Mouse (Mus musculus) hematopoietic stem cell, adult 5-6 weeks (primary cell): ENCODE data around the gene Muc3. TPM values are rescaled to one million over a fixed set of nuclear protein-coding genes. Genes with fewer than 3 reads are reported as not detected.

ENCODE experiments used
- ATAC-seq, 2 experiments: fragments of 125-278 bp in 1 of 2; replicated peaks in 1 of 2; 2 replicates each; pipeline ENCODE4 v1.8.0; 2016 to 2017; ENCODE audit warnings: inconsistent platforms in 2 of 2, mild to moderate bottlenecking in 2 of 2, moderate number of reproducible peaks in 2 of 2, low read depth in 1 of 2, moderate TSS enrichment in 1 of 2; ENCODE audit not compliant: low FRiP score in 2 of 2, poor library complexity in 2 of 2, severe bottlenecking in 2 of 2, insufficient read depth in 1 of 2, low TSS enrichment in 1 of 2
- total RNA-seq: library from RNA; stranded (forward); fragments of 172-1452, 232-1000 nt; gene quantifications from 2 replicates; pipeline ENCODE4 v1.2.3, GENCODE M21; 2017

Gene Muc3
- 0.89 TPM in 1 of 2 replicates, not detected in the other for total RNA-seq

DNA sequence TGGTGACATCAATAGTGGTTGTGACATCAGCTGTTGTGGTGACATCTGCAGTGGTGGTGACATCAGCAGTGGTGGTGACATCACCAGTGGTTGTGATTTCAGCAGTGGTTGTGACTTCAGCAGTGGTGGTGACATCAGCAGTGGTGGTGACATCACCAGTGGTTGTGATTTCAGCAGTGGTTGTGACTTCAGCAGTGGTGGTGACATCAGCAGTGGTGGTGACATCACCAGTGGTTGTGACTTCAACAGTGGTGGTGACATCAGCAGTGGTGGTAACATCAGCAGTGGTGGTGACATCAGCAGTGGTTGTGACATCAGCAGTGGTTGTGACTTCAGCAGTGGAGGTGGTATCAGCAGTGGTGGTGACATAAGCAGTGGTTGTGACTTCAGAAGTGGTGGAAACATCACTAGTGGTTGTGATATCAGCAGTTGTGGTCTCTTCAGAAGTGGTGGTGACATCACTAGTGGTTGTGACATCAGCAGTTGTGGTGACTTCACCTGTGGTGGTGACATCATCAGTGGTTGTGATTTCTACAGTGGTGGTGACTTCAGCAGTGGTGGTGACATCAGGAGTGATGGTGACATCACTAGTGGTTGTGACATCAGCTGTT, at the start of gene Muc3:
Gene Muc3, minus strand, starts transcription at position 51 of the 611 bp plus-strand sequence.
- ATAC-seq: peak in 1 of 2 experiments; percentile 11; a peak in 1 of 4 replicates

DNA sequence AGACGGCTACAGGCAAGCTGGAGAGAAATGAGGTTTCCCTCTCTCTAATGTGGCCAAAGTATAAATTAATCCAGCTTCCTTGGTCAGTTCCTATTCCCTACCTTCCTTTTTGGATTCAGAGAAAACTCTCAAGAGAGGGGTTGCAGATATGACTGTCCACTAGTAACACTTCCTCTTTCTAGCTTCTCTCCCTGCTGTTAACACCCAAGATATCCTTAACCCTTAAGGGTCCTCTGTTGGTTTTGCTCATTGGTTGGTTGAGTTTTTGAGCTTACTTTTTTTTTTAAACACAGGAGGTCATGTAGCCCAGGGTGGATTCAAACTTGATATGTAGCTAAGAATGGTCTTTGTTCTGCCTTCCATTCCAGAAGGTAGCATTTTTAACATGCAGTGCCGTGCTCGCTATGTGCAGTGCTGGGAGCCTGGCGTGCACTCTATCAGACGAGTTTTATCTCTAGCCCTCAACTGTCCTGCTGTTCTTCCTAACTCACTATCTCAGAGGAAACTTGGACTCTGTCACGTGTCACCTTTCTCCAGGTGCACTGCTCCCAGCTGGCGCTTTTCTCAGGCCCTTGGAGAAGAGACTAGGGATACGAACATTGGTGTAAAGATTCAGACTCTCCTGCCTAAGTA, 45.5 kb upstream of the Muc3 start:
- ATAC-seq: no peak

DNA sequence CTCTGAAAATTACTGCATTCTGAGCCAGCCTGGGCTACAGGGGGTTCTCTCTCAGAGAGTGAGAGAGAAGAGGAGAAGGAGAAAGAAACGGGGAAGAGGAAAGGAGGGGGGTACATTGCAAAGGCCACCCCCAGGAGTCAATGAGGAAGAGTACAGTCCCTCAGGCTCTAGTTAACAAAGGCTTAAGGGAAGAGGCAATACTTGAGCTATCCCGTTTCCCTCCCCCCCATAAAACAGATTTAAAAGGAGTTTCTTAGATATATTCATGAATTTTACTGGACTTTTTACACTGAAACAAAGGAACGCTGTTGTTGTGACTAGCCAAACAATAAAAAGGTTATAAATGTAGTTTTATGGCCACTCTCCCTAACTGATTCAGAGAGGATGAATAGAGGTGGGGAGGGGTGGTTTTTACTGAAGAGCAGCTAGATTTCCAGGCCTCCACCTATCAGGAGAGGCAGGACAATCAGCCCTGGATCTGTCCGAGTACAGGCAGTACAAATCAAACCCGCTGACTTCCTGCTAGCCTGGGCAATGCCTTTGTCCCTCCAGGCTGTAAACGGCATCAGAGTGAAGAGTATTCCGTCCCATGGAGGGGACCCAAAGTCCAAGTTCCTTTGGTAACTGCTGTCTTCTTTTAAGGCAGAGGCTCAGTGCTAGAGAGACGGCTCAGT, 44.3 kb upstream of the Muc3 start:
- no peak for ATAC-seq

- ATAC-seq: peak; percentile 49 to 79
Measured at GRCm38 (mm10) chr5:137189326-137189725, 40.2 kb upstream of the Muc3 start.

DNA sequence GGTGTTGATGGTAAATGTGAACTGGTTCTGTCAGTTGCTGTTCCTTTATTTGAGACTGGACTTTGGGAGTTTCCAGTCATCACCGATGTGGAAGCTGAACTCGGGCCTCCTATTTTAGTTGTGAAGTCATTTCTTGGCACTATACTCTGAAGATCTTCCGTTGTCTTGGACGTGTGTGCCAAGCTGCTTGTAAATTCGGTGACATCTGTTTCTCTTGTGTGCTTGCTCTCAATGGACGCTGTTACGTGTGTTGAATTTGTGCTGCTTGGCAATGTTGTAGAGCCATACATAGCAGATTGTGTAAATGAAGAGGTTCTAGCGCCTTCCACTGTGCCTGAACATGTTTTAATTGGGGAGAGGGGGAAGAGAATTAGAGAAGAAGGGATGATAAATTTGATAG, 36.2 kb upstream of the Muc3 start:
- no peak for ATAC-seq

- ATAC-seq: peak; percentile 59 to 99
Measured at GRCm38 (mm10) chr5:137179646-137180374, 30.7 kb upstream of the Muc3 start.

DNA sequence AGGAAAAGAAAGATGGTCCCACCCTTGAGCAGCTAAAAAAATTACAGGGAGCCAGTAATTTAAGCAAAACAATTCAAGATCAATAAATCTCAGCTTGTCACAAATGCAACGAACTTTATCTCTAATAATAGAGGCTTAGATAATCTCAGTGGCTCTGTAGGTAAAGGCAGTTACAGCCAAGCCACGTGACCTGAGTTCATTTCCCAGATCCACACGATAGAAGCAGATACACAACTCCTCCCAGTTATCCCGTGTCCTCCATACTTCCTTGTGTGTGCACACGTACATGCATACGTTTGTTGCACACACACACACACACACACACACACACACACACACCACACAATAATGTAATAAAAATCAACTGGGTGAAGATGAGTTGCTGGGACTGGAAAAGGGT, 24.8 kb upstream of the Muc3 start:
- no peak for ATAC-seq

DNA sequence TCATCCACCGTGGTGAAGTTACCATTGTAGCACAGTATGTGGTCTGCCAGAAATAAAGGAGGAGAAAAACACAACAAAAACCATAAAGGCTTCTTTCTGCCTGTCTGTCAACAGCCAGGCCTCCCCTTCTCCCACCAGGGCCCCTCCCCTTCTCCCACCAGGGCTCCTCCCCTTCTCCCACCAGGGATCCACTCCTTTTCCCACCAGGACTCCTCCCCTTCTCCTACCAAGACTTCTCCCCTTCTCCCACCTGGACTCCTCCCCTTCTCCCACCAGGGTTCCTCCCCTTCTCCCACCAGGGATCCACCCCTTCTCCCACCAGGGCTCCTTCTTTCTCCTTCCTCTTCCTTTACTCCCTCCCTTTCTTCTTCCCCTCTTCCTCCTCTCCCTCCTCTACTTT, 23.5 kb upstream of the Muc3 start:
- no peak for ATAC-seq

DNA sequence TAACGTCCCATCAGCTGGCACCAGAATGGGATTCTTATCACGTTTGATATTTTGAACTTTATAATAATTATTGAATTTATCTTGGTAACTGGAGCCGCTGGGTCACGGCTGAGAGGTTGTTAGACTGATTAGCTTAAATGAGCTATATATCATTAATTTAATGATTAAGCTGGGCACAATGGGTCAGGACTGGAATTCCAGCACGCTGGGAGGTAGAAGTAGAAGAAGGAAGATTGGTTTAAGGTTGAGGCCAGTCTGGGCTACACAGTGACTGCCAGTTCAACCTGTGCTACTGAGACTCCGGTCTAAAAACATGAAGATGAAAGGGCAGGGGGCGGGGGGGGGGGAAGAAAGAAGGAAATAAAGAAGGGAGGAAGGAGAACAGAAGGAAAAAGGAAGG, 22.4 kb upstream of the Muc3 start:
- no peak for ATAC-seq

DNA sequence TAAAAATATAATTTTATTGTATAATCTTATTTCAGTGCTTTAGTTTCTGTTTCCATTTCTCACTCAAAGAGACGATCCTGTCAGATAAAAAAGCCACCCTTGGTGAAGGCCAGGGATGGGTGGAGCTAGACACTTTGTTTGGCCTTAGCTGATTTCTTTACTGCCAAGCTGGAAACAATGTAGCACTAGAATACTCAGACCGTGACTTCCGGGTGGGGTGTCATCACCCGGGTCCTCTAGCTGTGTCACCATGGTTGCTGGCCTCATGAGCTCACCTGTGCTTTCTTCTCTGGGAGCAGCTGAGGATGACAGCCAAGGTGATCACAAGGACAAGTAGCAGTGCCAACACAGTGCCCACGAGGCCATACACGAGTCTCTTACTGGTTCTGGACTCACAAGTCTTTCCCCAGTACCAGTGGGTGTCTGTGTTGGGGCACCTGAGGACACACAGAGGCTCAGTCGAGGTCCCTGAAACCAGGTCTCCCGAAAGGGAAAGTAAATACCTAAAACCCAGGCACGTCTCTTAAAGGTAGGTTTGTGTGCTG, 21.8 kb upstream of the Muc3 start:
- no peak for ATAC-seq

DNA sequence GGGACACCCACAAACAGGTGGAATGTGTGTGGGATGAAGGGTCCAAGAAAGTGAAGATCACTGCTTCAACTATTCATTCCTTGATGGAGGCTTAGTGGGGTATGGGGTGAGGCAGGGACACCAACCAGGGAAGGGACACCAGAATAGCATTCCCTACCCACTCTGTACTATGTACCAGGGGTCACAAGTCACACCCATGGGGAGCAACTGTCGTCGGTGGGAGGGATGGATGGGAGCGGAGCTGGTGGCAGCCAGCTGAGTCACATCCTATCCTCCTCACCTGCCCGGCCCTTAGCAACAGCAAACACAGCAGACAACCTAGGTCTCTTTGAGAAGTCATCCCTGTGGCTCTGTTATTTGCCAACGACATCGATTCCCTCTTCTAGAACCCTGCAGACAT, 18.4 kb upstream of the Muc3 start:
- ATAC-seq: no peak

DNA sequence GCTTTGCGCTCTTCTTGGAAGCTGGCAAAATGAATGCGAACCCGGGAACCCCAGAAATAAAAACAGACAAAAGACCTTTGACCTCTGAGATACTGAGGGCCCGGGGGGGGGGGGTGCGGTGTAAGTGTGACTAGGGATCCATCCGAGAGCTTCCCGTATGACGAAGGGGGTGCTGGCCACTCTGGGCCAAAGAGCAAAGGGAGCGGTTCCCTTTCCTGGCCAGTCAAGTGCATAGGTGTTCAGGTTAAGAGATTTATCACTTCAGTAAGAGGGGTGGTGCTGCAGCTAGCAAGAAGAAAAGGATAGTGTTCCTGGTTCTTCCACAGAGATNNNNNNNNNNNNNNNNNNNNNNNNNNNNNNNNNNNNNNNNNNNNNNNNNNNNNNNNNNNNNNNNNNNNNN, 16.9 kb upstream of the Muc3 start:
- no peak for ATAC-seq

DNA sequence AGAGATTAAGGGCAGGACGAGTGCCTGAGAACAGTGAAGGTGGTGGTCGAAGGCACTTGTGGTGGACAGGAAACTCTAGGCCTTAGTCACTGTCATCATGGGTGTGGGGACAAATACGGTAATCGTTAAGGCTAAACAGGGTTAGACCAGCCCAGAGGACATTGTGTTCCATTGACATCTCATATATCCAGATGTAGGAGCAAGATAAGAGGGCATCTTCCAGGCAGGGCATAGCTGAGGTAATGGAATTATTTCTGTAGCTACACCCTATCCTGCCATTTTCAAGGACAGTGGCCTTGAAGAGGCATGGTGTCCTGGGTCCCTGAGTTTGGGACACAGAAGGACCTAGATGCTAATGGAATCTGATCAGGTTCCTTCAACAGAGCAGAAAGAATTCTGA, 12.7 kb upstream of the Muc3 start:
- ATAC-seq: no peak

DNA sequence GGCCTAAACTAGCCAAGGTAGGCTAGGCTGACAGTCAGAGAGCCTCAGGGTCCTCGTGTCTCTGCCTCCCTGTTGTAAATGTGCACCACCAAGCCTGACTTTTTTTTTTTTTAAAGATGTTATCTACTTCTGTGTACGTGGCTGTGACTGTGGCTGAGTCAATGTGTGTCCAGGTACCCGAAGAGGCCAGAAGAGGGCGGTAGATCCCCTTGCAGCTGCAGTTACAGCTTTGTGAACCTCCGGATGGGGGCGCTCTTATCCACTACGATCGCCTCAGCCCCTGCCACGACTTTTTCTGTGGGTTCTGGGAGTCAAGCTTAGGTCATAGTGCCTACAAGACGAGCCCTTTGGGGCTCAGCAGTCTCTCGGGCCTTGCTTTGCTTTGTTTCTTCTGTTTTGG, 10.3 kb upstream of the Muc3 start:
- peak; percentile 81 to 85; a peak in 3 of 4 replicates for ATAC-seq

- ATAC-seq: no peak
Measured at GRCm38 (mm10) chr5:137153289-137153688, 4.2 kb upstream of the Muc3 start.

DNA sequence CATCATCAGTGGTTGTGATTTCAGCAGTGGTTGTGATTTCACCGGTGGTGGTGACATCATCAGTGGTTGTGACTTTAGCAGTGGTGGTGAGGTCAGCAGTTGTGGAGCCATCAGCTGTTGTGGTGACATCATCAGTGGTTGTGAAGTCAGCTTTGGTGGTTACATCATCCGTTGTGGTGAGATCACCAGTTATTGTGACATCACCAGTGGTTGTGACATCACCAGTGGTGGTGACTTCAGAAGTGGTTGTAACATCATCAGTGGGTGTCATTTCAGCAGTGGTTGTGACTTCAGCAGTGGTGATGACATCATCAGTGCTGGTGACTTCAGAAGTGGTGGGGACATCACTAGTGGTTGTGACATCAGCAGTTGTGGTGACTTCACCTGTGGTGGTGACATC, 3.5 kb upstream of the Muc3 start:
- no peak; a peak in 2 of 4 replicates for ATAC-seq

GRCm38 (mm10) chr5:137140836-137141235, 8.3 kb downstream of the Muc3 start:
- ATAC-seq: no peak

GRCm38 (mm10) chr5:137138977-137139376, 10.1 kb downstream of the Muc3 start:
- no peak for ATAC-seq
